Mouse (Mus musculus) adrenal gland, adult 2 months (tissue): Measurements from ENCODE around the gene Rpa2. TPM values are rescaled to one million over a fixed set of nuclear protein-coding genes. Genes with fewer than 3 reads are reported as not detected.
"Not testable (repeated sequence)": the region's sequence is repeated elsewhere in the genome, so short reads cannot be mapped to it uniquely, and the experiment has no call there.

ENCODE experiments used
- DNase-seq: peaks from one replicate; pipeline ENCODE4 v3.0.0; 2021
- polyA plus RNA-seq: library from polyadenylated mRNA; depleted of rRNA; stranded (reverse); fragments of >200 nt; gene quantifications from 2 replicates; pipeline ENCODE4 v1.2.3, GENCODE M21; 2012
- total RNA-seq, 2 experiments: library from RNA; stranded (reverse); gene quantifications; 2 replicates each; pipeline ENCODE4 v1.2.3; 2021

Gene Rpa2
- total and polyA plus RNA-seq, 3 experiments = 6.0 to 9.5 (median 6.9) TPM

DNA sequence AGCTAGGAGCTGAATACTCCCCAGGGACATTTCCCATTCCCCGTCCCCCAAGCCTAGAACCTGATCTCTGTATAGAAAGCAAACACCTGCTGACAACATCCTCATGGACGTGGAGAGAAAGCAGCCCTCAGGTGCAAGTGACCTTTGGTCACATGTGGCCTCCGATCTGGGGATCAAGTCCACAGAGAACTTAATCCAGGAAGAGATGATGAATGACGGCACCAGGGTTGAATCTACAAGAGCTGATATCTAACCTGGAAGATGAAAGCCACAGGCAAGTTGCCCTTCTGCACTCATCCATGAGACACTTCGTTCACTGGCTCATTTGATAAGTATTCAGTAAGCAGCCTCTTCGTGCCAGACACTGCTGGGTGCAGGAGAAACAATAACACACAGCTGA is 5.5 kb upstream of the Rpa2 start:
- no peak for DNase-seq

DNA sequence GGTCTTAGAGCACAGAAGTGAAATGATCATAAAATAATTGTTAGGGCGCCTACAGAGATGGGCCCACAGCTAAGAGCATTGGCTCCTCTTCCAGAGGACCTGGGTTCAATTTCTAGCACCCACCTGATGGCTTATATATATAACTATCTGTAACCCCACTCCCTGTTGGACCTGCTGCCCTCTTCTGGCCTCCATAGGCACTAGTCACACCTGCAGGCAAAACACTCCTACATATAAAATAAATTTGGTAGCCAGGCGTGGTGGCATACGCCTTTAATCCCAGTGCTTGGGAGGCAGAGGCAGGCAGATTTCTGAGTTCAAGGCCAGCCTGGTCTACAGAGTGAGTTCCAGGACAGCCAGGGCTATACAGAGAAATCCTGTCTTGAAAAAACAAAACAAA is 5.0 kb upstream of the Rpa2 start:
- not testable (repeated sequence) for DNase-seq

- no peak for DNase-seq
Observed at GRCm38 (mm10) chr4:132771776-132772175, 3.6 kb downstream of the Rpa2 start.

- no peak for DNase-seq
Observed at GRCm38 (mm10) chr4:132774905-132775304, 6.8 kb downstream of the Rpa2 start.

GRCm38 (mm10) chr4:132776764-132777163 is 8.6 kb downstream of the Rpa2 start:
- peak; percentile 66 for DNase-seq

DNA sequence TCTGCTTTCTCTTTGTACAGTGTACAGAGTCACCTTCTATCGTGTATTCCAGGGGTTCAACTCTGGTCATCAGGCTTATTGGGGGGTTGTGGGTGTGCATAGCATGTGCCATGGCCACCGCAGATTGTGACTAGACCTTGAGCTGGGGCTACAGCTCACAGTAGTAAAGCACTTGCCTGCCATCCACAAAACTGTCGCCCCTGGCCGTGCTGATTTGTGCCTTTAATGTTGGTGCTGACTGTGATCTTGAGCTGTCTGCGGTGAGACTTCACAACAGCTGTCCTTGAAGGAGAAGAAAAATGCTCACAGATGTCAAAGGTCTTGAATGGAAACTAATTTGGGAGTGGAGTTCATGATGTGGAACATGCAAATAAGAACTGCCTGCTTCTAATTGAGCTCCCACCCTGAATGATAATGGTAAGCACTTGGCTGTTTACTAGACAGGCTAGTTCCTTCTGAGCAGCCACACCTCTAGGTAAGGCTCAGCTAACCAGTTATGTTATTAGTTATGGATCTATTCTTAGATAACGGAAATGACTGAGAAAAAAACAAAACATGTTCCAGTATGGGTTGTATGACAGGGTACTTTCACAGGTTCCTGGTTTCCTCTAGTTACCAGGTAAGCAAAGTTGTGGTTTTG is 10.6 kb downstream of the Rpa2 start:
- no peak for DNase-seq

DNA sequence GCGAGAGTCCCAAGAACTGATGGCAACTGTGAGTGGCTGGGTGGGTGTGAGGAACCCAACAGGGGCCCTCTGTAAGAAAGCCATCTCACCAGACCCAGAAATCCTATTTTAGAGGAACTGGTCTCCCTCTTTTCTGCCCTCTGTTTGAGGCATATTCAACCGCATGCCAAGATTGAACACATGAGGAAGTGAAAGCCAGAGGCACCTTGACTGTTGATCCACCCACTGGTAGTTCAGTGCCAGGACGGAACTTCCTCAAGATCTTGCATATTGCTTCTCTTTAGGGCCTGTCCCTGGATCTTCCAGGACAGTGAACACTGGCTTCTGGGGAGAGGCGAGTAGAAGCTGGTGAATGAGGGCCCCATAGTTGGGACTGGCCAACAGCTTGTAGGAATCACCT is 12.2 kb downstream of the Rpa2 start:
- DNase-seq = no peak

- DNase-seq = no peak
Observed at GRCm38 (mm10) chr4:132783732-132784131, 15.6 kb downstream of the Rpa2 start.

DNA sequence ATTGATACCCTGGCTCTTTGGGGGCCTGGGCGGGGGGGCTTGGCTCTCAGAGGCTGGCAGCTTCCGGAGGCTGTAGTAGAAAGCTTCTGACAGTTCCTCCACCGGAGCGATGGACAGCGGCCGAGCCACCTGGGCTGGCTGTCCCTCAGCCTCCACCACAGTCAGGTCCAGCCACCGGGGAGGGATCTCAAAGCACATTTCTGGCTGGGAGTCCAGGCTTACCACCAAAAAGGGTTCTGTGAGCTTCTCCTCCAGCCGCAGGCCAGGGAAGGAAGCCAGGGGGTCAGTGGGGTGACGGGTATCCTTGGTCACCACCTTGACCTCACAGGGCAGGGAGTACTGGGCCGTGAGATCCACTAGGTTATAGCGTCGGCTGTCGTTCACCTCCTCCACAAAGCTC is 17.1 kb downstream of the Rpa2 start:
- no peak for DNase-seq

GRCm38 (mm10) chr4:132789731-132790130 is 21.6 kb downstream of the Rpa2 start:
- no peak for DNase-seq

GRCm38 (mm10) chr4:132793322-132794004 is 25.3 kb downstream of the Rpa2 start:
- DNase-seq = not testable (repeated sequence)

DNA sequence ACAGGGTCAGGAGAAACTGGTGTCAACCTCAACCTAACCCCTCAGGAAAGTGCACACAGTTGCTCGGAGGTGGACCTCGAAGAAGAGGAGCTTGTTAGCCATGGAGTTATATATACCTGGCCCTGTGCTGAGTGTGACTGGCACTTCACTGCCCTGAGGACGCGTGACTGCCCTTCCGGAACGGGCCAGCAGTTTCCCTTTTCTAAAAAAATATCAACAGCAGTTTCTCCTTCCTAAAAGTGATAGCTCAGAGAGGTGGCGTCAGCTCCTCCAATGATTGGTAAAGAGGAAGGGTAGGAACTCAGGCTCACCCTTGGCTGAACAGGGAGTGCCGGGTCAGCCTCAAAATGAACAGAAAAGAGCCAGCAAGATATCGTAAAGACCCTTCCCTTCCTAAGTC is 25.9 kb downstream of the Rpa2 start:
- no peak for DNase-seq

- no peak for DNase-seq
Observed at GRCm38 (mm10) chr4:132794760-132795159, 26.6 kb downstream of the Rpa2 start.

DNA sequence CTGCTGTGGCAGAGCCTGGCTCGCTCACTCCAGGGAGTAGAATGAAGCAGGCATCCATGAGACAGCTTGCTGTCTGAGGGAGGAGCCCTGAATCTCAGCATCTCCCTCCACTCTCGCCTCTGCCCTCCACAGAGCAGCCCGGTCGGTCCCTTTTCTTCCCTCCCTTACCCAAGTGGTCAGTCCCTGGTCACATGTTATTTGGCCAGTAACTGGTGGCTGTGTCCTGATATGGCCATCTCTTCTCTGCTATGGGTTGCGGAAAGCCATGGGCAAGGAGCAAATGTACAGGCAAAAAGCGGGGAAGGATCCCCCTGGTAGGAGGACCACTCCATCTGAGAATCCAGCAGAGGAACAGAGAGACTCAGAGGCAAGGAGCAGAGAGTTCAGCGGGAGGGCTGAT is 27.0 kb downstream of the Rpa2 start:
- no peak for DNase-seq

GRCm38 (mm10) chr4:132796196-132796886 is 28.2 kb downstream of the Rpa2 start, which contains the start of gene Themis2:
TSS of gene Themis2 (minus strand) at chr4:132796387.
- DNase-seq = peak; percentile 87

GRCm38 (mm10) chr4:132797461-132797860 is 29.3 kb downstream of the Rpa2 start:
- DNase-seq = no peak

DNA sequence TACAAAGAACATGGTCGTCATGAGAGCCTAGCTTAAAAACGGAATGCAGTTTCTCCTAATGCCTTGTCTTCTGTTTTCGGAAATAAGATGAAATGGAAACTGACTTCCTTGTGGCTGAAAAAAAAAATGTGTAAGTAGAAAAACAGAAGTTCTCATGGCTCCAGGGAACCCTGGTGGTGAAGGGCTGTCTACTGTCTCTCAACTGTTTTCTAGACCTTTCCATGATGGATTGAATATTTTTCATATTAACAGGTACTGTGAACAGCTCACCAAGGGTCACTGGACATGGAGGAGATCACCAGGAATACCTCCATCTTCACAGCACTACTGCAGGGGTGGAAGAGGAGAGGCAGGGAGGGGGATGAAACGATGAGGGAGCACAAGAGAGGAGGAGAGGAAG is 29.9 kb downstream of the Rpa2 start:
- DNase-seq = no peak

DNA sequence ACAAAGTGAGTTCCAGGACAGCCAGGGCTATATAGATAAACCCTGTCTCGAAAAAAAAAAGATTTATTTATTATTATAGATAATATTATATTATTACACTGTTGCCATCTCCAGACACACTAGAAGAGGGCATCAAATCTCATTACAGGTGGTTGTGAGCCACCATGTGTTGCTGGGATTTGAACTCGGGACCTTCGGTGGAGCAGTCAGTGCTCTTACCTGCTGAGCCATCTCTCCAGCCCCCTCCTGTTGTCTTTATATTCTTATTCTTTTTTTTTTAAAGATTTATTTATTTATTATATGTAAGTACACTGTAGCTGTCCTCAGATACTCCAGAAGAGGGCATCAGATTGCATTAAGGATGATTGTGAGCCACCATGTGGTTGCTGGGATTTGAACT is 30.5 kb downstream of the Rpa2 start:
- not testable (repeated sequence) for DNase-seq

DNA sequence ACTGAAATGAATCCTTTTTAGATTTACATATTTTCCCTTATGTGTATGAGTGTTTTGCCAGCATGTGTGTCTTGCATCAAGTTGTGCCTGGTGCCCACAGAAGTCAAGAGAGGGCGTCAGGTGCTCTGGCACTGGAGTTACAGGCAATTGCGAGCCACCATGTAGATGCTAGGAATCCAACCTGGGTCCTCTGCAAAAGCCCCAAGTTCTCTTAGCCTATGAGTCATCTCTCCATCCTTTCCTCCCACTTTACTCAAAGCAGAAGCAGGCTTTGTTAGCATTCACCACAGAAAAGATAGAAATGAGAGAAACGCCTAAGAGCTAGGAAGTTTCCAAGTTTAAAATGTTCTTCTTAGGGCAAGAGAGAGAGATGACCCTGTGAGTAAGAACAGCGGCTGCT is 31.7 kb downstream of the Rpa2 start:
- no peak for DNase-seq

GRCm38 (mm10) chr4:132801176-132802077 is 33.3 kb downstream of the Rpa2 start:
- no peak for DNase-seq

- no peak for DNase-seq
Observed at GRCm38 (mm10) chr4:132802171-132802637, 34.1 kb downstream of the Rpa2 start.

GRCm38 (mm10) chr4:132803212-132803611 is 35.1 kb downstream of the Rpa2 start:
- DNase-seq = no peak
